Mouse (Mus musculus) neutrophil, adult 5-6 weeks (primary cell): Measurements from ENCODE around the gene Prdx3. TPM values are rescaled to one million over a fixed set of nuclear protein-coding genes. Genes with fewer than 3 reads are reported as not detected.

Experiments
- ATAC-seq: fragments of 151-379, 151-347 bp; 2 replicates; pipeline ENCODE4 v1.8.0; 2017; ENCODE audit warnings: mild to moderate bottlenecking, moderate TSS enrichment; ENCODE audit not compliant: insufficient number of reproducible peaks, poor library complexity, low FRiP score, severe bottlenecking; ENCODE audit errors: extremely low read depth
- total RNA-seq: library from RNA; stranded (forward); fragments of 200-1000 nt; gene quantifications from 2 replicates; pipeline ENCODE4 v1.2.3, GENCODE M21; 2017

Prdx3 gene
- total RNA-seq: 22.7 and 24.7 TPM in 2 replicates

DNA sequence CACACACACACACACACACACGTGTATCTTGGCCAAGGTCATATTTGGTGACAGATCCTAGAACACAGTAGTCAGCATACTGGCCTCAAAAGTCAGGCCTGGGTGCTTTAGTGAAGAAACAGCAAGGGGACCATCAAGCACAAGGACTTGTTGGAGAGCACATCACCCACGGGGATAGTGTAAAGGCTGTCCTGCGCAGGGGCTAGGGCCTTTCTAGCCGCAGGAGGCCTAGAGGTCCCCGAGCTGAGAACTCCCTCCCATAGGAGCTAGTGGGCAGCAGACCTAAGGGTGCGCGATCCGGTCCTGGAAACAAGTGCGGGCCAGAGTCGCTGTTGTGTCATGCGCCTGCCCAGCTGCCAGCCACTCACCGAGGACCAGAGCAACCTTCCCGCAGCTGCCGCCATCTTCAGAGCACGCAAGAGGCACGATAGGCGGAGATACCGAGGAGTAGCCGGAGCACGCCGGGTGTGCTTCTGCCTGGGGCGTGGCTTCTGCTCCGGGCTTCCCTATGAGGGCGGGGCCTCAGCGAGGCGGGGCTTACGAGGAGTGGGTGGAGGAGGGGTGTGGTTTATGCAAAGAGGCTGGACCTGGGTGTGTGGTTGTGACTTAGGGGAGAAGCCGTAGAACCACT, at the start of gene Prdx3:
Prdx3 (minus strand) TSS at position 493 of the 631 bp plus-strand sequence.
- ATAC-seq: peak; percentile 100

GRCm38 (mm10) chr19:60916869-60917570, 42.7 kb upstream of the Prdx3 start:
- ATAC-seq: no peak

- ATAC-seq: no peak
These were observed 41.5 kb upstream of the Prdx3 start for GRCm38 (mm10) chr19:60915862-60916261.

GRCm38 (mm10) chr19:60915236-60915635, 40.9 kb upstream of the Prdx3 start:
- ATAC-seq: no peak

GRCm38 (mm10) chr19:60911653-60912052, 37.3 kb upstream of the Prdx3 start:
- no peak for ATAC-seq

GRCm38 (mm10) chr19:60910304-60910703, 35.9 kb upstream of the Prdx3 start:
- no peak for ATAC-seq

DNA sequence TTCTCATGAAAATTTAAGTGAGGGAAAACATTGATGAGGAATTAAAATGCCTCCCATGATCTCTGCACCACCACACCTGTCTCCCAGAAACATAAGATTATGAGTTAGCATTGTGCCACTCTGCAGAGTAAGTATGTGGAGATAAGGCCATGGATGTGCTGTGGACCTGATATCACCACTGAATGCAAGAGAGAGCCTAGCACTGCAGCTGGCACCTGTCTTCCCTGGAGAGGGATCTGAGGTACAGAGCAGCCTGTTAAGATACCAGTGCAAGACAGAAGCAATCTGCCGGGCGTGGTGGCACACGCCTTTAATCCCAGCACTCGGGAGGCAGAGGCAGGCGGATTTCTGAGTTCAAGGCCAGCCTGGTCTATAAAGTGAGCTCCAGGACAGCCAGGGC, 31.1 kb upstream of the Prdx3 start:
- ATAC-seq: no peak

DNA sequence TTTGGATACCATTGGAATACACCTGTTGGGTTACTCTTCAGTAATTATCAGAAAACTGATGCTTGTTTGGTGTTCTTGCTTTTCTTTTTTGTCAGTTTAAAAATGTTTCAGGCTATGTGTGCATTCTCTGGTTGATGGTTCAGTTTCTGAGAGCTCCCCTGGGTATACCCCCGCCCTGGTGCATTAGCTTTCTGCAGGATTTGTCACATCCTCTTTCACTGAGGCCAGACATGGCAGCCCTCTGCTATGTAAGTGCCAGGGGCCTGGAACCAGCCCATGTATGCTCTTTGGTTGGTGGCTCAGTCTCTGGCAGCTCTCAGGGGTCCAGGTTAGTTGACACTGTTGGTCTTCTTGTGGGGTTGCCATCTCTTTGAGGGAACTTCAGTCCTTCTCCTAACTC, 29.6 kb upstream of the Prdx3 start:
- ATAC-seq: no peak

- no peak for ATAC-seq
These were observed 28.8 kb upstream of the Prdx3 start for GRCm38 (mm10) chr19:60903139-60903538.

GRCm38 (mm10) chr19:60895251-60895880, 21.0 kb upstream of the Prdx3 start:
- ATAC-seq: no peak

GRCm38 (mm10) chr19:60891934-60892547, 17.7 kb upstream of the Prdx3 start:
- peak; percentile 55; the same call in 1 of the 2 replicates for ATAC-seq

DNA sequence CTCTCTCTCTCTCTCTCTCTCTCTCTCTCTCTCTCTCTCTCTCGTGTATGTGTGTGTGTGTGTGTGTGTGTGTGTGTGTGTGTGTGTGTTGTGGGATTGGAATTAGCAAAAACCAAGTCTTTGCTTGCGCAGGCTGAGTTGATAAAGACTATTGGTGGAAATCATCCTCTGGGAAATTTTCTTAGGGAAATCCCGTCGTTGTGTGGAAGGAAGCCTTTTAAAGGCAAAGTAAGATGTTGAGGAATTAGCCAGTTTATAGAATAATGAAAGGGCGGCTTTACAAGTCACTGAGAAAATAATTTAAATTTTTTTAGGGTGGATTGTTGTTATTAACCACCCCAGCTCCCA, 16.7 kb upstream of the Prdx3 start:
- no peak for ATAC-seq

DNA sequence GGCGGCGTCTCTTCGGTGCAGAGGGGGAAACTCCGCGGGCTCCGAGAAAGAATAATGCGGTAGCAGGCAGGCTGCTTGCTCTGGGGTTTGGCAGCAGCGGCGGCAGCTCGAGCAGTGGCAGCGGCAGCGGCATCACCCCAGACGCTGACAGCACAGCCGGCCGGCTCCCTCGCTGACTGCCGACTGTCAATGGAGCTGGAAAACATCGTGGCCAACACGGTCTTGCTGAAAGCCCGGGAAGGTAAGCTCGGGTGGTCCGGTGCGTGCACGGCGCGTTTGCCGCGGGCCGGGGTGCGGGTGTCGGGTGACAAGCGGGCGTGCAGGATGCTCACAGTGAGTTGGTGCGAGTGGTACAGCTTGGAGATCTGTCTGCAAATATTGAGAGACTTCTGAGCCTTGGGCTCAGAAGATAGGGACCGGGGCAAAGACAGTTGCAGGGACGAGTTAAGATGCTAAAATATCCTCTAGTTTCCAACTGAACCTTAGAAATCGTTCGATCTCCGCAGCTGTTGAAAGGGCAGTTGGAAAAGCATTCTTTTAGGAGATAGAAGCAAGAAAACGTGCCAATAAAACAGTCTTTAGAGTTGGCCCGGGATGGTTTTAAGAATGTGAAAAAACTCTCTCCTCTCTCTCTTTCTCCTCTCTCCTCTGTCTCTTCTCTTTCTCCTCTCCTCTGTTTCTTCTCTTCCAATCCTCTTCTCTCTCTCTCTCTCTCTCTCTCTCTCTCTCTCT, 16.2 kb upstream of the Prdx3 start:
- no peak for ATAC-seq

DNA sequence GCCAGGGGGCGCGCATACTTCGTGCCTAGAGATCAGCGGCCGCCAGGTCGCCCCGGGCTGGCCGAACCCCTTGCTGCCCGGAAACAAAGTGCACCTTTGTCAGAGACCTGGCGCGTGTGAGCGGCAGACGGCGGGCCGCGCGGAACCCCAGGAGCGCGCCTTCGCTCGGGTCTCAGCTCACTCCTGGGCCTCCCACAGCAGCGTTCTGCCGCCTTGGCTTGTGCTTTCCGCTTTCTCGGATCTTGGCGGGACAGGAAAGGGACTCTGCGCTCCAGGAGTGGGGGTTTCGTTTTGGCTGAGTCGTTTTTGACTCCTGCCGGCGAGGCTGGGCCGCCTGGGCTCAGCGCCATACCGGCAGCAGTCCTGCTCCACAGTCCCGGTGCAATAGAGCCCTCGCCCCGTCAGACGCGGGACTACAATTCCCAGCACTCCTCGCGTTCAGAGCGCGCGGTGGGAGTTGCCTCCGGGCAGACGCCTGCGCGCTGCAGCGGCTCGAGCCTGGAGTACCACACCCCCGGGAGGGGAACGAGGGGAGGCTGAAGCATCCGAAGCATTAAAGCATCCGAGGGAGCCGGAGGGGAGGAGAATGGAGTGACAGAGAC, 15.5 kb upstream of the Prdx3 start, which contains the start of gene Grk5:
Grk5 (plus strand) TSS at position 36 of the 602 bp plus-strand sequence.
- peak; percentile 89 for ATAC-seq

- ATAC-seq: no peak
These were observed 14.9 kb upstream of the Prdx3 start for GRCm38 (mm10) chr19:60889101-60889713.

GRCm38 (mm10) chr19:60887637-60888036, 13.3 kb upstream of the Prdx3 start:
- ATAC-seq: no peak

- ATAC-seq: no peak
These were observed 8.8 kb upstream of the Prdx3 start for GRCm38 (mm10) chr19:60883129-60883528.

GRCm38 (mm10) chr19:60873501-60873900, 855 bp downstream of the Prdx3 start:
- ATAC-seq: no peak
